Mouse (Mus musculus) thymus, postnatal 10 days (tissue): Measurements from ENCODE around the gene Ppp2r3a.
A peak's percentile ranks its signal among the peaks of the same experiment; 100 is the strongest.

ENCODE experiments used
- DNase-seq, 2 experiments: peaks; one replicate each; pipeline ENCODE4 v3.0.0; 2021; ENCODE audit warnings: low spot score in 2 of 2

Gene Ppp2r3a

DNA sequence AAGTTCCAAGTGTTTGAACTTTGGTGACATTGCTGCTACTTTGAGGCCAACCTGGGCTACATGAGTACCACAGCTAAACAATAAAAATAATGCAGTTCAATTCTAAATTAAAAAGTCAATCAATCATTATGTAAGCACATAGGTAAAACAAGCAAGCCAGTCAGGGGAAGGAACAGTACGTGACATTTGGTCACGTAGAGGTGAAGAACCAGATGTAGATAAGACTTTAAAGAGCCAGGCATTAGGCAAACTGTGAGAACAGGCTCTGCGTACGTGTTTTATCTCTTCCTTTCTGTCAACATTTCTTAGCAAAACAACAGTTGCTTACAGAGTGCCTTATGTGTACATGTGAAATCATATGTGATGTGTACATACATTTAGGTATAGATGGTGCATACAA, 946 bp upstream of the Ppp2r3a start:
- DNase-seq: no peak

DNA sequence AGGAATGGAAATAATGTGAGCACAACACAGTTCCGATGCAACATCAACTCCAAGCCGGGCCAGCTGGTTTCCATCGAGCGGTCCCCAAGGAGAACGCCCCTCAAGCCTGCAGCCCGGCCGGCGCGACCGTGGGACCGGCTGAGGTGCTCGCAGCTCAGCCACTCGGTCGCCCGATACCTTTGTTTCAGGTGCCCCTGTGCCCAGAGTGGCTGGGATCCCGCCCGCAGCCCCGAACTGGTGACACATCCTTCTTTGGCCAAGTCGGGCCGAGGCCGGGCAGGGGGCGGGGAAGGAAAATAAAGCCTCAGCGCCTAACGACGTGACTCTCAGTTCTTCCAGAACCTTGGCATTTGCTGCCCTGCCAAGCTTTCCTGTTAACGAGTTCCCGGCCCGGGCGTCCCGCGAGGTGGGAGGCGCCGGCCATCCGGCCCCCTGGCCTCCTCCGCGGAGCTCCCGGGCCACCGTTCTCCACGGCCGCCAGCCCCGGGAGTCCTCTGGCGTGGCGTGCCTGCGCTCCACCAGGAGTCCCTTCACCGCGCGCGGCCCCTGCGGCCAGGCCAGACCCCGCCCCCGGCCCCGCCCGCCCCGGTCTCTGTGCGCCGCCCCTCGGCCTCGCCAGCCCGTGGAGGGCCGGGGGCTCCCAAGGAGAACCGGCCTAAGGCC, 483 bp downstream of the Ppp2r3a start:
- DNase-seq: peak; percentile 32 to 36

DNA sequence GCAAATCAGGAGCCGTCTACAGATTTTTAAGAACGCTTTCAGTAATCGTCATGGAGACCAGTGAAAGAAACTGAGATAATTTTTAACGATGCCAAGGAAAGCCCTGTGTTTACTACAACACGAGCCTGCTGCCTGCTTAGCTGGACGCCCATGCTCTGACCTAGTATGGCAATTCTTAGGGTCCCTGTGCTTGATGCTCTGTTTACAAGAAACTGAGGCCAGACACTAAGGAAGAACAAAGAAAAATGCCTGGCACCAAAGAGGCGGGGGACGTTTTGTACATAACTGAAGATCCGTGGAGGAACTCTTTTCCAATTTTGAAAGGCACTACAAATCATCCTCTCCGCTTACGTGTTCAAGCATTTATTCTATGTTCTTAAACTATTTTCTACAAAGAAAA, 1.1 kb downstream of the Ppp2r3a start:
- DNase-seq: no peak

DNA sequence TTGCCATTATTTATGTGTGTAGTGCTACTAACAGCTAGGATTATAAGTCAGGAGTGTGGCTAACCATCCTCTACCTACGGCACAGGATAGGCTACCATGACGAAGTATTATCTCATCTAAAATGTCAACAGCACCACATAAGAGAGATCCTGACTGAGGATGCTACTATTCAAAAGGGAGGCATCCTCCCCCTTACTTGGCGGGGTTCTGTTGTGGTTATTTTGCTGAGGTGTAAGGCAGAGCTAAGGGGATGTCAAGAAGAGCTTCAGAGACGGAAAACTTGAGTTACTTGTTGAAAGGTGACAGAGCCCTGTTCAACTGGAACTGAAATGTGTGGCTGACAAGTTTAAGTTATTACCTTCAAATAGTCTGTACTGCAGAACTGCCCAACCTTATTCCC, 2.0 kb downstream of the Ppp2r3a start:
- peak in 1 of 2 experiments; percentile 8 for DNase-seq

DNA sequence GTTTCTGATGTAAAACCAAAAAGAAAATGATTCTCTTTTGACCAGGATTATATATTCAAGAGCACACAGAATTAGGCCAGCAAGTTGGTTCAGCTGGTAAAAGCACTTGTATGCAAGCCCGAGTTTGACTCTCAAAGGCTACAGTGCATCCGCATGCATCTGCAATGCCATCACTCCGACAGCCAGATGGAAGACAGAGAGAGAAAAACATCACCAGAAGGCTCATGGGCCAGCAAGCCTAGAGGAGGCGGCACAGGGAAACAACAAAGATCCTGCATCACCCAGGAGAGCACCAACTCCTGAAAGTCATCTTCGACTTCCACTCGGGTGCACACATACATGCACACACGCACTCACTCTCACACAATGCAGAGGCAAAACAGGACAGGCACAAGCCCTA, 4.1 kb downstream of the Ppp2r3a start:
- no peak for DNase-seq

DNA sequence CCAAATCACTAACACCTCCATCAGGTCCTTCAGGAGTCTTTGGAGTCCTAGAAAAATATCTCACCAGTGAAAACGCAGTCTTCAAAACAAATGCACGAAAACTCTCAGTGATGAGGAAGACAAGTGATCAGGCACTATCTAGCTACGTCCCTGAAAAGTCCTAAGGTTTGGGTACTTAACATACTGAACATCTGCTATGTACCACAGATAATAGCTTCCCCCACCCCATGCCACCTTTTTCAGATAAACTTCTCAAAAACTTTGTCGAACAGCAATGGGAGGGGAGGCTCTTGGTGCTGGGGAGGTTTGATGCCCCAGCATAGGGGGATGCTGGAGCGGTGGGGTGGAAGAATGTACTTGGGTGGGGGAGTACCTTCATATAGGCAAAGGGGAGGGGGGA, 6.1 kb downstream of the Ppp2r3a start:
- DNase-seq: no peak

DNA sequence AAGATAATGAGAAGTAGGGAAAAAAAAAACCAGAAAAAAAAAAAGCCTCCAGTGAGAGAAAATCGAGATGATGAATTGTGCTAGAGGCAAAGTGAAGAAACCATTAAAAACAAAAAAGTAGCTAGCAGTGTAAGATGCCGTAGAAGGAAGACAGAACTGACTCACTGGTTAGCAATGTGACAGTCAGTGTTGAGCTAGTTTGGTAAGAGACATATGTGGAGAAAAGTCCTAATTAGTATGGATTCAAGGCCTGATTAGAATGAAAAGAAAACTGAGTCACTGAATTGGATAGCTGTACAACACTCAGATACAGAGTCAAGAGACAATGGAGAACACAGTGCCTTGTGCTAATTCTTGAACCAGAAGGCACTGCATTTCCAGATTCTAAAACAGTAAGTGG, 7.9 kb downstream of the Ppp2r3a start:
- no peak for DNase-seq

DNA sequence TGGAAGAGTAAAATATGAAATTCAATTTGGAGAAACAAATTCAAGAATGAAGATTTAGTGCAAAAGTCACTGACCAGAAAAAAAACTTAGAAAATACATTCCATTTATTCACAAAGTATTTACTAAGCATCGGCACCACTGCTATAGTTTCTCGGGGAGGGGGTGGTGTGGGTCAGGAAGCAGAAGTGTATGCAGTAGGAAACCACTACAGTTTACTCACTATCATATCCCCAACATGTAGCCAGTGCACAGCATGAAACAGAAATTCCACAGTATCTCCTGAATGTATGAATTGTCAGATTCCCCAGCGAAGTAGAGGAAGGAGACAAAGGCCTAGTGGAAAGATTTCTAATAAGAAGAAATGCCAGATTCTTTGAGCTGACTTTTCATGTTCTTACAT, 11.4 kb downstream of the Ppp2r3a start:
- DNase-seq: no peak

DNA sequence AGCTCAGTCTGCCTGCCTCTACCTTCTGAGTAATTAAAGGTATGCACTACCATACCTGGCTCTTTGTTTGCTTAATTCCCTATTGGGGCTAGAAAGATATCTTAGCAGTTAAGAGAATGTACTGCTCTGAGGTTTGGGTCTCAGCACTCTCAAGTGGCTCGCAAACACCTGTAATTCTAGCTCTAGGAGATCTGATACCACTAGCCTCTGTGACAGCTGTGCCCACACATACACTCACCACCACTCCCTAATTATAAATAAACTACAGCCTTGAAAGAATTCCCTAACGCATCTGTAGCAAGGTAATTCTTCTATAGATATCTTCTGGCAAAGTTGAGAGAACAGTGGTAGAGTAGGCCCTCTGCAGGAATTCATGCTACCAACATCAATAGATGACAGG, 15.8 kb downstream of the Ppp2r3a start:
- no peak for DNase-seq

DNA sequence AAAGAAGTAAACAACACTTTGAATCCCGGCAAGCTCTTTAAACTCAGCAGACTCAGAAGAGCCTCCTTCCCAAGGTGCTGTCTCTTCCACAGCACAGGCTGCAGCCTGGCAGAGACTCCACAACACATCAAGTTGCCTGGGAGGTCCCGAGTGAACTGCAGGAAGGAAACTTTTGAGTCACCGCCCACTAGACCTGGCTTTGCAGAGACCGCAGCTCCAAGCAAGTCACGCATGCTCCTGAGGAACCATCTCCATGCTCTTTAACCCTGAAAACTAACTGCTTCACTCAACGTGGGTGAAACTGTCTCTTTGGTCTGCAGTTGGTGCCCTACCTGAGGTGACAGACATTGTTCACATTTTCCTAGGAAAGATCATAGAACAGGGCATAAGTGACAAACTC, 19.6 kb downstream of the Ppp2r3a start:
- no peak for DNase-seq

DNA sequence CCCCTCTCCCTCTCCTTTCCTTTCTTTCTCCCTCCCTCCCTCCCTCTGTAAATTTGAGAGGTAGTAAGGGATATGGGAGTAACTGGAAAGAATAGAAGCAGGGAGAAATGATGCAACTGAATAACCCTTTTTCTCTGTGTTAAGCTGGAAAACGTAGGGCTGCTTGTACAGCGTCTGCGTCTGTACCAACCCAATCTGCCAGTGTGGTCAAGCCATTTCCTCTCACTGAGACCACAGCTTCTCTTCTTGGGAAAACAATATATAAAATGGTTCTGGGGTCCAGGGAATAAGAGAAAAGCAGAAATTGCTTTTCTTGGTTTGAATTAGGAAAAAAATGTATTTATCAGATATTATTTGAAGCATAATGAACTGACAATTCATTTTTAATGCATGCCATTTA, 21.6 kb downstream of the Ppp2r3a start:
- DNase-seq: no peak

DNA sequence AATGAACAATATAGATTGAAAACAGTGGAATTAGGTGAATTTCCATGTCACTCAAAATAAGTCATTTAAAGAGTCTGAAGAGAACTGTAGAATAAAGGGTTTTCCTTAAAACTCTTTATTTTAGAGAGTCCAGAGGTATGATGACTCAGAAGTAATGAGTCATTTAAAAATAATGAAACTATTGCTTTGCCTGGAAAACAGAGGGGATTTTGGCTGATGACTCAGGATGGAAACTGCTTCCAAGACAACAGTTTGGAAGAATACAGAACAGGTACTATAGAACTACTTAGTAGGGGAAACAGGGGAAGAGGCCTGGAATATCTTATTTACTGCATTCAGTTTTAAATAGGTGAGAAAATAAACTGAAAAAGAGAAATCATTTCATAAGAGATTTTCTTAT, 22.7 kb downstream of the Ppp2r3a start:
- DNase-seq: no peak

DNA sequence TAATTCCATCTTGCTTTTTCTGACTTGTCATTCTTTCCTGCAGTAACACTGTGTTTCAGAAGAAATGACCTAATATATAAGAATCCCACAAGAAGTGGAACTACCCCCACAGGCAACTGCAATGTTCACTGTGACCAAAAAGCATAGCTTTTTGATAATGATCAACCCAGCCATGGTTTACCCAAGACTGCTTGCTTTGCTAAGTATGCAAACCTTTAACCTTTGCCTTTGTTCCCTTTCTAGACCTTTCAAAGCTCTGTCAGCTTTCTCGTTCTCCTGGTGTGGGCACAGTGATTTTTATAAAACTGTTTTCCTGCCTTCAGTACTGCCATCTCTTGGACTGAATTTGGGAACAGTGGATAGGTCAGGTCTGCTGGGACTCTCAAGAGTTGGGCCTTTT, 43.6 kb downstream of the Ppp2r3a start:
- DNase-seq: no peak

DNA sequence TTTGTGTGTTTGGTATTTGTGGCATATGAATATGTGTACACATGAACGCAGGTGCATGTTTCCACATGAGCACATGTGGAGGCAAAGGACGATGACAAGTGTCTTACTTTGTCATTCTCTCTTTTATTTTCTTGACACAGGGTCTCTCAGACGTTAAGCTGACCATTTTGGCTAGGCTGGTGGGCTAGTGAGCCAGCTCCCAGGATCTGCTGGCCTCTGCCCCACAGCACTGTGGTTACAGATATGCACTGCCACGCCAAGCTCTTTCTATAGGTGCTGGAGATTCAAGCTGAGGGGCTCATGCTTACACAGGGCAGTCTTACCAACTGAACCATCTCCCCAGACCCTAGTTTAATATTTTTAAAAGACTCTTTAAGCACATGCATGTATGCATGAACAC, 45.1 kb downstream of the Ppp2r3a start:
- no peak for DNase-seq

DNA sequence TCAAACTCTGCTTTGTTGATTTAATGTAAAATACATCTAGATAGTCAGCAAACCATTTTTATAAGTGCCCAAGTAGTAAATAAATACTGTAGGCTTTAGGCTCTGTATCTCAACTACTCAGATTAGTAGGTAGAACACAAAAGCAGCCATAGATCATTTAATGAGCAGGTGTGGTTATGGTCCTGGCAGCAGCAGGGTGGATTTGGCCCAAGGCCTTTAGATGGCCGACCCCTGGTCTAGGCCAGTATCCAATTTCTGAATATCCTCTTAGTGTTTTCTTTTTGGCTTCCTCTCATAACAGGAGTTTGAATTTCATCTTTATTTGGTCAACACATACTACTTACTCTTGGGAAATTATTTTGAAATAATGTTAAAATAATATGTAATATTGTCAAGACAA, 46.4 kb downstream of the Ppp2r3a start:
- no peak for DNase-seq

DNA sequence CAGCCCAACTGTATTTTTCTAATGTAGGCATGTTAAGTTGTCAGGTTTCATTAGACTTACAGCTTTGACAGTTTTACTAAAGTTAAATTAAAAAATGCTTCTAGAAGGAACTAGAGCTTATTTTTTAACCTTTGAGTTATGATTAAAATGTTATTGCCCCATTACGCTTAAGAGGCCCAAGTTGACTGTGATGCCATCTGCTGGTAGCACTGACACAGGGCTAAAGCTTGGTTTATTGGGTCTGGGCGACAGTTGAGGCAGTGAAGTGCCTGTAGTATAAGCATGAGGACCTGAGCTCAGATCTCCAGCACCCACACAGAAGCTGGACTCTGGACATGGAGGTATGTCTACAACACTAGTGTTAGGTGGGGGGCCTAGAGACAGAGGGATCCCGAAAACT, 47.5 kb downstream of the Ppp2r3a start:
- DNase-seq: no peak

DNA sequence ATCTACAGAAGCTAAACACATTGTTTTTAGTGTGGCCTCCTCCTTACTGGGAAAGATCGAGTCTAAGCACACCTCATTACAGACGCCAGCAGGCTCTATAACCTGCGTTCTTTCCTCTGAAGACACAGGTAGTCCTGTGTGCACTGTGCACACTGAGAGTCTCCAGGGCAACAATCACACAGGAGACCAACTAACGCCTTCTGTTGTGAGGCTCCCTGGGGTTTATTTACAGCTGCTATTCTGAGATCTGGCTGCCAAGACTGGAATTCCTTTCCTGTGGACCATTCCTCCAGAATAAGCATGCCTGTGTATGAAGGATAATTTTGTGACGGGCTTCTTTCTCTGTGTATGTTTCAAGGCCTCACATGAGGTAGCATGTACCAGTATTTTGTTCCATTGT, 51.0 kb downstream of the Ppp2r3a start:
- no peak for DNase-seq

DNA sequence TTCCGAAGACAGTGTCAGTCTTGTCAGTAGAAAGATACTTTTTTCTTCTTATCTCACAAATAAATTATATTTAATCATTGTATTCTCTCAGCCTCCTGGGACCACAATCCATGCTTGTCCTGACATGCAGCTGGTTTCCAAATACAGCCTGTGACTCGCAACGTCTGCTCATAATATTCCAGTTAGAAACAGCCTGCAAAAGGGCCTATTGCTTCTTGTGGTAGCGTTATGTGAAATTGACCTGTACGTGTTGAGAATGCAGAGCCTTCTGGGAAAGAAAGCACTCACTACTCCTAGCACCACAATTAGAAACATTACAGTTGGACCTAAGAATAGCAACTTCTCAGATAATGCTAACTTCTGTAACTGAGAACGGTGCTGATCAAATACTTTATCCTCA, 52.8 kb downstream of the Ppp2r3a start:
- no peak for DNase-seq

DNA sequence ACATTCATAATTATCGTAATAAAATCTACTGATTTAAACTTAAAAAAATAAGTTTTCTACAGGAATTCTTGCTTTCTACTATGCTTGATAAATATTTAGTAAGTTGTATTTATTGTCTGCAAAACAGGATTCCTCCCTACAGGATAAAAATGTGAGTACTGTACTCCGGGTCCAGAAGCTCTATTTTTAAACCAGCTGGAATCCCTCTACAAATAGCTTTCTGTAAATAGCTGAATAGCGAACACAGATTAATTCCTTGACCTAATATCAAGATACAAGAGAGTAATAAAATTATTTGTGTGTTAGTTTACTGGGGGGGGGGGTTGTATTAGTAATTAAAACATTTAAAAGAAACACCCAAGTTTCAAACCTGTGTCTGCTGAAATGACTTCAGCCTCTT, 53.3 kb downstream of the Ppp2r3a start:
- DNase-seq: no peak

DNA sequence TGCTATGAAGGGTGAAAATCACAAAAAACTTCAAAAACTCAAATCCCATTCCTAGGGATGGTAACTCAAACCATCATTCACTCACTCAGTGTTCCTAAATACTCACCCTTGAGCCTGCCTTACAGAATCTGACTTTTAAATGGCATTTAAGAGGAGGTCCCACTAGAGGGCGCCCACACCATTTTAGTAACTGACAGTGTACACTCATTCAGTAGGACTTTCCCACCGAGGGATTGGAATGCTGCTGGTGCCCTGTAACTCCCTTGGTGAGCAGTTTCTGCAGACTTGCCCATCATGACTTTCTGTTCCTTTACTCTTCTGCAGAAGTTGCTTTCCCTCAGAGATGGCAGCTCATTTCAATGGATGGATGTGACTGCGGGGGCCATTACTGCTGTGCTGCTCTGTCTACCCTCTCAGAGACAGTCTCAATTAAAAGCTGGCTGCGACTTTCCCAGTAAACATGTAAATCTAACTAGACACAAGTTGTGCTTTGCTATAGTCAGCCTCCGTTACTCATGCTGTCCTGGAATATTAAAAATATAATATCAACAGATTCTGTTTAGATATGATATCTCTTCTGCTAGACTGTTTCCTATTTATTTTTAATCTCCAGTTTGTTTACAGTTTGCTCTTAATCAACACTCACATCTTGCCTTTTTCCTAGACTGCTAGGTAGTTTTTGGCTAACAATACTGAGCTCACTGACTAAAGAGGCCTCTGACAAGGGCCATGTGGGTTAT, 69.5 kb downstream of the Ppp2r3a start:
- DNase-seq: peak; percentile 16 to 72

DNA sequence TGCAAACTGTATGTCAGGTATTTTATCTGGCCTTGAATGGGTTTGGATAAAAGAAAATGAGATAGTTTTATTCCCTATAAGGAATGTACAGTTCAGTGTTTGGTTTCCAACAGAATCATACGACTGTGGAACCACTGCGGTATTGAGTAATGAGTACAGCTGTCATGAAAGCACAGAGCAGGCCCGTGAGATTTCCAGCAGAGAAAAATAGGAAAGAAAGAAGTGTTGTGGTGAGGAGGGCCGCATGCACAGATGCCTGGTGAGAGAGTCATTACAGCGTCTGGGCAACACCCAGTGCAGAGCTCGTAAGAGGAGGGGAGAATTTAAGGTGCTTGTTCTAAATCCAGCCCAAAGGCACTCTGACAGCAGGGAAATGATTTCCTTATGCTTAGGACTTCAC, 70.3 kb downstream of the Ppp2r3a start:
- DNase-seq: no peak

DNA sequence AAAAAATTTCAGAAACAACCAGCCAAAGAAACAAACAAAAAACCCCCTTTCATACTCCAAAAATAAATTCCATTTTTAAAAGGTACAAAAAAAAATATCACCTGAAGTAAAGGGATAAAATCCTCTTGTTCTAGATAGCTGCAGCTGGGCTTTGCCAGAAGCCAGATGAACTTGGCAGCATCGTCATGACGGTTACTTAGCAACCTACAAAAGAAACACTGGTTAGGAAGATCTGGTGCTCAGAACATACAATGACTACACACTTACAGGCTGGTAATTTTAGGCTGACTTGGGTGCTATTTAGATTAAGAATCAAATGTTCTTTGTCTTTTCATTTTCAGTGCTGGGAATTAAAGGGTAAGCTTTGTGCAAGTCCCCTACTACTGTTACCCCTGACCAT, 71.4 kb downstream of the Ppp2r3a start:
- no peak for DNase-seq

DNA sequence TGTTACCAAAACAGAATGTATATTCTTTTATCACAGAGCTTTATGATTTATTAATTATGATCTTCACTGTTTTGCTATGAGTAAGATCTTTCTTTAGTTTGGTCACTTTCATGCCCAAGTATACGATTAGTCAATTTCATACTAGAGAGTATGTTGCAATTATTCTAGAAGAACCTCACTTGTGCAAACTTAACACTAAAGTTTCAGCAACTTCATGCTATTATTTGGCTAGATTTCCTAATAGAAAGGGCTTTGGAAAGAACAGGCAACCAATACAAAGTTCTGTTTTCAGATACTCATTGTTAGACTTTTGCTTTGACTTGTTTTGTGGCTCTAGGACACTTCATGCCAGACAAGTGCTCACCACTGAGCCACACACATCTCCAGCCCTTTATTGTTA, 91.0 kb downstream of the Ppp2r3a start:
- no peak for DNase-seq

DNA sequence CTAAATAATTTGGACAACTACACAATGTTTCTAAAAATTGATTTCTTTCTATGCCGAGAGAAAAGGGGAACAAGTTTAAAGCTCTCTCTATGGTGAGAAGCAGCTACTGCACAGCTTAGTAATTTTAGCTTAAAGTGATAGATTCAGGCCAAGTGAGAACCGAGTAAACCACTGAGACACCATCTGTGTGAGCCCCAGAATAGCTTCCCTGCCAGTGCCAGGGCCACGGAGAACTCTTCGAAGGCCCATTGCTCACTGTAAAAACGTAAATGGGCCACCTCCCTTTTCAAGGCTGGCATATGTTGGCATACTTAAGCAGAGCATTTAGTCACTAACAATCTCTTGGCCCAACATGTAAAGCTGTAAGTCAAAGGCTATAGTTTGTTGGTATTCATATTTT, 91.5 kb downstream of the Ppp2r3a start:
- no peak for DNase-seq
